Mouse (Mus musculus) thymus, adult 2 months (tissue): ENCODE measurements around the gene Samm50.

Experiments
- CTCF ChIP-seq: fragments of 200-500 bp; IDR thresholded peaks from 2 replicates; pipeline ENCODE4 v1.5.1; 2012; ENCODE audit warnings: mild to moderate bottlenecking, control low read depth, low read length, moderate library complexity, borderline replicate concordance; ENCODE audit not compliant: control insufficient read depth, poor library complexity, insufficient read depth; ENCODE audit errors: extremely low read depth
- POLR2A ChIP-seq: fragments of 200-500 bp; IDR thresholded peaks from 2 replicates; pipeline ENCODE4 v1.6.1; 2012; ENCODE audit warnings: mild to moderate bottlenecking, low read length, control low read depth, moderate library complexity; ENCODE audit not compliant: control insufficient read depth, poor library complexity, insufficient read depth; ENCODE audit errors: extremely low read depth

GRCm38 (mm10) chr15:84218783-84219271 is 26.8 kb downstream of the Samm50 start:
- TF ChIP-seq CTCF (no peak), POLR2A (no peak)
